Mouse (Mus musculus): ENCODE results near the gene Rnf220.

- no peak for TF ChIP-seq EP300 (IDR thresholded peaks at IDR 0.05; ENCODE audit: low read depth)
- TF ChIP-seq CTCF (IDR thresholded peaks at IDR 0.05; ENCODE audit: low read depth), result no peak
Measured at GRCm38 (mm10) chr4:117303581-117304238, 193.1 kb downstream of the Rnf220 start.
